Mouse (Mus musculus): ENCODE measurements around the gene Otud7a.
A peak's percentile ranks its signal among the peaks of the same experiment; 100 is the strongest.

- no peak for TF ChIP-seq POLR2A (IDR thresholded peaks at IDR 0.05; ENCODE audit: extremely low read depth, insufficient read depth, low read length)
- peak; percentile 45; the same call in 1 of the 2 replicates for TF ChIP-seq CTCF (IDR thresholded peaks at IDR 0.05; ENCODE audit: extremely low read depth, insufficient read depth, low read length)
These were observed 308.8 kb downstream of the Otud7a start for GRCm38 (mm10) chr7:63753274-63753751.
